Mouse (Mus musculus) spleen, adult 12 weeks (tissue): ENCODE results near the gene Clic4.

Experiments
- DNase-seq: peaks from one replicate; pipeline ENCODE4 v3.0.0; 2022; ENCODE audit warnings: low spot score

Gene Clic4

GRCm38 (mm10) chr4:135258521-135258920, 14.1 kb downstream of the Clic4 start:
- no peak for DNase-seq

GRCm38 (mm10) chr4:135257881-135258476, 14.6 kb downstream of the Clic4 start:
- no peak for DNase-seq

GRCm38 (mm10) chr4:135256536-135257450, 15.8 kb downstream of the Clic4 start:
- DNase-seq = no peak

DNA sequence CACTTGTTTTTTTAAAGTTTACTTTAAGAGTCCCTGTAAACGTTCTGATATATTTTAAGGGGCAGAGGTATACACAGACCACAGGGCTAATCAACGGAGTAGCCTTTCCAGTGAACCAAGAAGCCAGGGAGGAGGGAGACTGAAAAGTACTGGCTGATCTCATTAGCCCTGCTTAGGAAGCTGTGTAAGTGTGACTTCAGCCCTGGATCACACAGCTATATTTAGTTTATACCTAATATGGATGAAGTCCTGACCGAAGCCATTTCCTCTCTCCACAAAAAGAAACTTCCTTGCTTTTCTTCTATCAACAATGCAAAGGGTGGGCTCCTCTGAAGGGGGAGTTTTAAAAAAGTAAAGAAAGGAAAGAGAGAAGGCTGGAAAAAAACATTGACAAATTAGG, 17.8 kb downstream of the Clic4 start:
- no peak for DNase-seq

- DNase-seq = no peak
Observed at GRCm38 (mm10) chr4:135254321-135254720, 18.3 kb downstream of the Clic4 start.

- DNase-seq = no peak
Observed at GRCm38 (mm10) chr4:135253239-135254039, 19.2 kb downstream of the Clic4 start.

GRCm38 (mm10) chr4:135251801-135252200, 20.8 kb downstream of the Clic4 start:
- no peak for DNase-seq

- DNase-seq = no peak
Observed at GRCm38 (mm10) chr4:135248250-135249018, 24.2 kb downstream of the Clic4 start.

- DNase-seq = no peak
Observed at GRCm38 (mm10) chr4:135246866-135247756, 25.5 kb downstream of the Clic4 start.

- no peak for DNase-seq
Observed at GRCm38 (mm10) chr4:135246444-135246843, 26.2 kb downstream of the Clic4 start.

DNA sequence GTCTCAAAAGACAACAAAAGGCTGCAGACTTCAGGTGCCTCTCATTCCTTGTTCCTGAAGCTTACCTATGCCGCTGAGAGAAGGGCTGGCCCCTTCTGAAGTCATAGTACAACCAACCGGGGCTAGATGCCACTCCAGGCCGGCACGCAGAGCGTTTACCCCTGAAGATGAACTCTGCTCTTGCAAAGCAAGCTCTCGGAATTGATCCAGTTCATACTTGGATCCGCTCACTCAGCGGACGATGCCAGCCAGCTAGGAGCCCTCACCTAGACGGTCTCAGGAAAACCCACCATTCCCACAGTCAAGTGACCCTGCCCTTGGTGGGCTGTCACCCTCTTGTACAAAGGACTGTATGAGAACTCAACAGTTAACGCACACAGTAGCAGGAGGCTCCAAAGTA, 26.8 kb downstream of the Clic4 start:
- DNase-seq = no peak

DNA sequence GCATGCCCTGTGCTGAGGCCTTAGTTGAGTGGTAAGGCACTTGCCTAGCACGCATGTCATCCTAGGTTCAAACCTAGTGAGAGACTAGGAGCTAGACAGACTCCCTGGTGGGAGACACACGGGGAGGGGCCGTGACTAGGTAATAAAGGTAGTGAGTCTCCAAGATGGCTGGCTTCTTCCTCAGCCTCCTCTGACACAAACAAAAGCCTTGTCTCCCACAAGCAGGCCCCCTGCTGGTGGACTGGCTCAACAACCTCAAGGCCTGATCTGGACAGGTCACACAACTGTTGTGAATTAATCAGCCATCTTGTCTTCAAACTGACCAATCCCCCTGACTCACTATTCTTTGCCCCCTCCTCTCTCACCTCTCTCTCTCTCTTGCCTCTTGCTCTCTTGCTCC, 28.3 kb downstream of the Clic4 start:
- DNase-seq = peak; percentile 26

GRCm38 (mm10) chr4:135242913-135243541, 29.6 kb downstream of the Clic4 start:
- no peak for DNase-seq

- DNase-seq = no peak
Observed at GRCm38 (mm10) chr4:135242383-135242782, 30.2 kb downstream of the Clic4 start.

- no peak for DNase-seq
Observed at GRCm38 (mm10) chr4:135241669-135242068, 30.9 kb downstream of the Clic4 start.

DNA sequence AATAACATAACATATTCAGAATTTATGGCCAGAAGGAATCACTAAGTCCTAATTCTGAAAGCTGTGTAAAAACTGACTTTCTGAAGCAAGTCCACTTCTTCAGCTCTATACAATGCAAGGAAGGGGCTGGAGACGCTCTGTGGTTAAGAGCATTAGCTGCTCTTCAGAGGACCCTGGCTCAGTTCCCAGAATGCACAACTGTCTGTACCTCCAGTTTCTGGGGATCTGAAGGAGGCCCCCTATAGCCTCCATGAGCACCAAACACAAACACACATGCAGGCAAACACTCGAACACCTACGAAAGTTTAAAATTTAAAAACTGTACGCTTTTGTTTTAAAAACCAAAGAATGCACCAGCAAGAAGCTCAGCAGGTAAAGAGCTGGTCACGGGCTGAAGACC, 31.5 kb downstream of the Clic4 start:
- no peak for DNase-seq

DNA sequence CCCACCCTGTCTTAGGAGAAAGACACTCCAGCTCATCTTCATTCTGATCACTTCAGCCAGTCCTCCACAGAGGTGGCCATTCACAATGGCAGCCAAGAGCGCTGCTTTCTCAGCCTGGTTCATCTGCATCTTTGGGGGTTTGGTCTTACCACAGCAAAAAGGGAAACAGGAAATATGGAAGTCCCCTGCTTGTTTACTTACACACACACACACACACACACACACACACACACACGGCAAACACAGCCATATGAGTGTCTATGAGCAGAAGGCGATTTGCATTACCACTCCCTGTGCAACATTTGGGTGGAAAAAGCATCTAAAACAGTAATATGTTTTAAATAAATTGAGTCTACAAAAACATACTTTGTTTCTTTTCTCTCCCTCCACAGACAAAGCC, 32.3 kb downstream of the Clic4 start:
- no peak for DNase-seq

DNA sequence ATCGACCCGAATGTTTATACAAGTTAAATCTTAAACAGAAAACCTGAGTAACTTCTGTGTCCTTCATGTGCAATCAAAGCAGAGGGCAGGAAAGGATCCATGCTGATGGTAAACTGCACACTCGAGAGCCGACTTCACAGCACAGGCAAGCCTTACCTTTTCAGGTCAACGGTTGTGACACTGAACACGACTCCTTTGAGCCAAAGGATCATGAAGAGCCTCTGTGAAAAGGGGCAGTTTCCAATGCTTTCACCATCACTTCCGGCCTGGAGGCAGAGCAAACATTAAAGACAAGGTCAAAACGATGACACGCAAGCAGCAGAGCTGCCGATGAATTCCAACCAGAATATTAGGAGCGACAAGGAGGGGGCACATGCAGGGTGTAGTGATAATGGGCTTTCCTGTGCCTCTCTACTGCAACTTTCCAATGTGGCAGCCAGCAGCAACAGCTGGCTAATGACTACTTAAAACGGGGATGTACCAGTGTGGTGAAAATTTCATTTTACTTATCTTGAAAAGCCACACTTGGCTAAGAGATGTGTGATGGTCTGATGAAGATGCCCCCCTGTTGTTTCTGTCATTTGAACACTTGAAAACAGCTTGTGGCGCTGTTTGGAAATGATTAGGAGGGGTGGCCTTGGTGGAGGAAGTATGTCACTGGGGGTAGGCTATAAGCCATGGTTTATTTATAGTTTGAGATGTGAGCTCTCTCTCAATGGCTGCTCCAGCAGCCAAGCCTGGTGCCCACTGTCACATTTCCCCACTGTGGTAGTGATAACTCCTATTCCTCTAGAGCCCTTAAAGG, 33.7 kb downstream of the Clic4 start:
- DNase-seq = no peak

DNA sequence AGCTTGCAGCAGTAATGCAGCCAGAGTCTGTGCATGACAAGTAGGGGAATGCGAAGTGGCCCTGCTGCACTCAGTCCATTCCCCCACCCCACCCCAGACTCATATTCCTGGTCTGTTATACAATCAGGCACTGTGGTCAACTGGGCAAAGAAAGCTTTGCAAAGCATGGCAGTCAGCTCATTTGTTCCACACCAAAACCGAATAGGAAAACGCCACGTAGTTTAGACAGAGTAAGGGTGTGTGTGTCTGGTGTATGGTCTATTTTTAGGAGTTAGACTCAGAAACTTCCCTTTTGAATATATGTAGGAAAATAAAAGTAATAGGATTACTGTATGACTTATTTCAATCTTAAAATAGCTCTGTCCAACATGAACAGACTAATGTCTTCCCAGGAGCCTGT, 36.0 kb downstream of the Clic4 start:
- DNase-seq = no peak

DNA sequence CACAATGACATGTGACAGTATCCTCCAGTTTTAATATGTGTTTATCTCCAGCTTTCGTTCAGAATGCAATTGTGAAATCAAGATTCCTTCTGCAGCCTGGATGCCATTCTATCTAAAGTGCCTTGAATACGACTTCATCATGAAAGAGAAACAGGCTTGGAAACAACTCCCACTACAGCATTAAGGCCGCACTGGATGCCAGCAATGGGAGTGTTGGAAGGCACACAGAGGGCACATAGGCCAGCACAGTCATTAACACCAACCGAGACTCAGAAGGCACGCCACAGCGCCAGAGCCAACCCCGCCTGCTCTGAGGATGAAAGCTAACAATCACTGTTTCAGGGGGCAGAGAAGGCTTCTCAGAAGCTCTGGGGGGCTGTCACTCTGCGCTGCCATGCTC, 37.1 kb downstream of the Clic4 start:
- no peak for DNase-seq
